Mouse (Mus musculus) erythroblast, adult 5-6 weeks (primary cell): ENCODE measurements around the gene Pgk1. TPM values are rescaled to one million over a fixed set of nuclear protein-coding genes. Genes with fewer than 3 reads are reported as not detected.
"Not testable (repeated sequence)": the region's sequence is repeated elsewhere in the genome, so short reads cannot be mapped to it uniquely, and the experiment has no call there.

Source experiments
- ATAC-seq: replicated peaks from 2 replicates; pipeline ENCODE4 v1.8.0; 2016; ENCODE audit warnings: moderate number of reproducible peaks, mild to moderate bottlenecking, moderate TSS enrichment, inconsistent platforms; ENCODE audit not compliant: poor library complexity, low FRiP score, severe bottlenecking
- total RNA-seq, 2 experiments: library from RNA; stranded (forward) in 1 of 2; stranded (reverse) in 1 of 2; fragments of 150-400 nt in 1 of 2; fragments of 200-764, 138-1000 nt in 1 of 2; gene quantifications; 2 replicates each; pipeline versions ENCODE4 v1.2.3 to v1.2.4; 2015 to 2017; ENCODE audit warnings: low replicate concordance in 2 of 2

Pgk1 gene
- total RNA-seq (2015; ENCODE audit: low replicate concordance) (75.0 and 90.3 TPM in 2 replicates), total RNA-seq (2017; ENCODE audit: low replicate concordance) (57.3 and 67.1 TPM in 2 replicates)

DNA sequence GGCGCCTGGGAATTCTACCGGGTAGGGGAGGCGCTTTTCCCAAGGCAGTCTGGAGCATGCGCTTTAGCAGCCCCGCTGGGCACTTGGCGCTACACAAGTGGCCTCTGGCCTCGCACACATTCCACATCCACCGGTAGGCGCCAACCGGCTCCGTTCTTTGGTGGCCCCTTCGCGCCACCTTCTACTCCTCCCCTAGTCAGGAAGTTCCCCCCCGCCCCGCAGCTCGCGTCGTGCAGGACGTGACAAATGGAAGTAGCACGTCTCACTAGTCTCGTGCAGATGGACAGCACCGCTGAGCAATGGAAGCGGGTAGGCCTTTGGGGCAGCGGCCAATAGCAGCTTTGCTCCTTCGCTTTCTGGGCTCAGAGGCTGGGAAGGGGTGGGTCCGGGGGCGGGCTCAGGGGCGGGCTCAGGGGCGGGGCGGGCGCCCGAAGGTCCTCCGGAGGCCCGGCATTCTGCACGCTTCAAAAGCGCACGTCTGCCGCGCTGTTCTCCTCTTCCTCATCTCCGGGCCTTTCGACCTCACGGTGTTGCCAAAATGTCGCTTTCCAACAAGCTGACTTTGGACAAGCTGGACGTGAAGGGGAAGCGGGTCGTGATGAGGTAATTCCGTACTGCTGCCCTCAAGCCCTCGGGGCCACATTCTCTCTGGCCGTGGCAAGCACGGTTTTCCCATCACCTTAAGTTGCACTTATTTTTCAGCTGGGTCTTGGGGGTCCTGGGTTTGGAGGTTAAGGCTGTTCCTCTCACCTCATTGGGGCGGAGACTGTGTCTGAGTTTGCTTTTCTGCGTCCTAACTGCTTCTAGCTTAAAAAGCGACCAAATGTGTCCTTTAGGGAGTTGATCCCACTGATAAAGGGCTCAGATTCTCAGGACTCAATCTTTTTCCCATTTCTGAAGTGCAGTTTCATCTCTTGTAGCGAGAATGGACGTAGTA, at the start of gene Pgk1:
Gene Pgk1 (plus strand): TSS at position 388 of the 937 bp plus-strand sequence.
- peak; percentile 100 for ATAC-seq

DNA sequence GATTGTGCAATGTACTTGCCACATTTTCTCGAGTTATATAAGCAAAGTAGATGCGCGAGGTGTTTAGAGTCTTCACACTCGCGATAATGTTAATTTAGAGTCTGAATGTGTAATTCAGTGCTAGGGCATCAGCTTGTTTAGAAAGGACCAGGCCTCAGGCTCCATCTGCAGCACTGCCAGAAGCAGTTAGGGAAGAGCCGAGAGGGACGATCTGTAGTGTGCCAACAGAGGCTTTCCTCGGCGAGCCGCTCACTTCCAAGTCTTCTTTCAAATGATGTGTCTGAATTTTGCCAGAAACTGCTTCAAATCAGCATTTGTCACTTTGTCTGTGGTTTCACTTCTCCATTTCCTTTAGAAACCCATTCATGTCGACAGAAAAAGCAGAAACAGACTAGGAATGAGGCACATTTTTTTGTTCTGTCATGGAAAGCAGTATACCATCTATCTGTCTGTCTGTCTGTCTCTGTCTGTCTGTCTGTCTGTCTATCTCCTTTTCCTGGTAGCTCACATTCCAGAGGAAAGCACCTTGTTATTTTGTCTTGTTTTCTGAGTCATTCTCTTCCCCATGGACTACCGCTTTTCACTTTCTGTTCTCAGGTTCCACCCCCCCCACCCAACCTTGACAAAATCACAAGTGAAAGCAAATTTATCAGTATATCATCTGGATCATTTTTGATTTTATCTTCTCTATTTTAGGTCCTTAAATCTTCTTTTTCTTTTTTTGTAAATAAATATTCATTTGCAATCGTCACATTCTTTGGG, 47.4 kb upstream of the Pgk1 start:
- no peak for ATAC-seq

DNA sequence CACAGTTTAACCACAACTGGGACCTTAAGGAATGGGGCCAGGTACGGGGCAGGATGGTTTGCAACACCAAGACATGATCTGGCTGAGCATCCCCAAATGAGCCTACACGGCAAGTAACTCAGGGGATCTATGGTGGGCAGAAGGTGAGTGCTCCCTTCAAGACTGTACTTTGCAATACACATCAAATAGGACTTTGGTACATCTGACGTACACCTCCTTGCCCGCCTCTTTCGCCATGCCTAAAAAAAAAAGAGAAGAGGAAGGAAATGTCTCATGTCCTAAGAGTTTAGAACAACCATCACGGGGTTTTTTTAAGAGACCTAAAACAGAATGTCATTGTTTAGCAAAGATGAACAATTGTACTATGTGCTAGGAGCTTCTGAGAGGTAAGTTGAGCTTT, 44.0 kb upstream of the Pgk1 start, which contains the start of gene Tlr13:
Gene Tlr13 (plus strand): TSS at position 269 of the 400 bp plus-strand sequence.
- no peak for ATAC-seq

DNA sequence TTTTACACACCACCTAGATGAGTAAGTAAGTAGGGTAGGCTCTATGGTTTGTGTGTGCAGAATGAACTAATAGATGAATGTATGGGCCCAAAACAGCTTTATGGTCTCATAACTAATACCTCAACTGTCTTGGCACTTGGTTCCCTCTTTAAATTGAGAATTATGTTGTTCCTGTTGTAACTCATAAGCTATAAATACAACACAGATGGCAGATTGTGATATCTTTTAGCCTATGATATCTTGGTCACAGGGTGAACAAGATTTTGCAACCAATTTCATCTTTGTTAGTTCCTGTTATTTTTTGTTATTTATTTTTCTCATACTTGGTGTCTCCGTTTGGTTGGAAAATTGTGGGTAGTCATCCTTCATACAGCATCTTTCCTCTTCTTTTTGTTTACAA, 38.7 kb upstream of the Pgk1 start:
- ATAC-seq, result no peak

DNA sequence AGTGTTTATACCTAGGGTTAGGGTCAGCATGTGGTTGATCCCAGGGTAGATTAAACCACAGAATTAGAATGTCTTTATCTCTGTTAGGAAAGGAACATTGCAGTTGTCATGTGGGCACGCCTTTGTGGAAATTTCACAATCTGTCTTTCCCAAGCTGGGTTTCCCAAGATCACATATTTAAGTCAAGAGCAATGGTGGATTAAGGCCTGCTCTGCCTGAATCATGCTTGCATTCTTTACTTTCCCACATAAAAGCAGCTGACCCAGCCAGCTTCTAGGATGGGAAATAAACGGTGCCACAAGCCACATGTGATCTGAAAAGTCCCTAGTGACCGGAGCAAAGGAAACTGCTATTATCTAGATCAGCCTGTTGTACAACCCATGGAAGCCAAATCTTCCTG, 37.4 kb upstream of the Pgk1 start:
- ATAC-seq, result no peak

DNA sequence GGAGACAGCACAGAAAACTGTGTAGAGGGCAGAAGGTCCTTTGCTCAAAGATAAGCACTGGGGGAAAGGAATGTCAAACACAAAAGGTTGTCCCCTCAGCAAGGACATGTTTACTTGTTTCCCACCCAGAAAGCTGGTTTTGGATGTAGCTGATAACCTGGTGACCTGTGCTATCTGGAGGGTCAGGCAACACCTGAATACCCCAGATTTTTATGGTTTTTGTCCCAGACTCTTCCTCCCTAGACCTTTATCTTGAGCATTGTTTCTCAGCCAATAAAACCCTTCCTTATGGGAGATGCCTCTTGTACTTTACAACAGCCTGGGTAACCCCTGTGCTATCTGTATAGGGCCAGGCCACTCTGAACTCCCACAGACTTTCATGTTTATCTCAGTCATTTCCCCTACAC, 32.7 kb upstream of the Pgk1 start:
- ATAC-seq, result no peak

DNA sequence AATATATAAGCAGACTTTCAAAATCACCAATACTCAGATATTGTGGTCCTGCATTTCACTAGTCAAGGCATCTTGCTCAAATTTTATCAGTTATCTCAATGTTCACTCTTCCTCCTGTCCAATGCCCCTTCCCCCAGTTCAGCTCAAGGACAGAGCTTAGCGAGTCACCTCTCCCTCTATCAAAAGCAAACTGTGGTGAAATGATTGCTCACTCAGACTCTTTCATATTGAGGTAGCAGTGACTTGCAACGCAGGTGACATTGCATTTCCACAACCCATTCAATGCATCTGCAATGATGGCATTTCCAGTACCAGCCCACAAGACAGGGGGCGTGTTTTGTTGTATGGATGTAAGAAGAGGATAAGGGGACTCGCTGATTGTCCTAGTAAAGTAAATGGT, 31.0 kb upstream of the Pgk1 start:
- ATAC-seq, result no peak

DNA sequence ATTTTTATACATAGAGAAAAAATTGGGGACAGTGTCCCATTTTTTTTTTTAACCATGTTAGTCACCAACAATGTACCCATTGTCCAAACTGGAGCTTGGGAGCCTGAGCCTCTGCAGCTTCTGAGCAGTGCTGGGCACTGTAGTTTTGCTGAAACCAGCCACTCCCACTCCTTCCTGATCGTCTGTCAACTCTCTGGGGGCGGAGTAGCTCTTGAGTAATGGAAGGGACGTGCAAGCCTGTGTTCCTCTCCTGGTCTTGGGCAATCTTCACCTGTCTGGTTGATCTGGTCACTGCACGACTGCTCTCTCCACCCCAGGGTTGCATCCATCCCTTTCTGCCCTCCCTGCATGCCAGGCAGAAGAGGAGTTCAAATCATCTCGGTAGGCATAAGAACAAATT, 22.9 kb upstream of the Pgk1 start:
- no peak for ATAC-seq

DNA sequence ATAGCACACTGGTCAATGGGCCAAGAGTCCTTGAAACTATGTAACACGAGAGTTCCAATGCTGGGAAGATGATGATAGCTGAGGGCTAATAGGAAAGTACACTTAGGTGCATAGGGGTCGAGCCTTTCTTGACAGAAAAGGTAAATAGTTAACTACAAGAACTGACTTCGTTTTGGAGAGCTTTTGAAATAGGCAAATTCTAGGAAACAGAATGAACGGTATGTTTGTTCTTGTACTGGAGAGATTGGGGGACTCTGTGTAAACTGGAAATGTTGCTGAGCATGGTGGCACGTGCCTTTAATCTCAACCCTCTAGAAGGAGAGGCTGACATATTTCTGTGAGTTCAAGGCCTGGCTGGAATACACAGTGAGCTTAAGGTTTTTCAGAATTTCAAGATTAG, 22.3 kb upstream of the Pgk1 start:
- ATAC-seq, result no peak

DNA sequence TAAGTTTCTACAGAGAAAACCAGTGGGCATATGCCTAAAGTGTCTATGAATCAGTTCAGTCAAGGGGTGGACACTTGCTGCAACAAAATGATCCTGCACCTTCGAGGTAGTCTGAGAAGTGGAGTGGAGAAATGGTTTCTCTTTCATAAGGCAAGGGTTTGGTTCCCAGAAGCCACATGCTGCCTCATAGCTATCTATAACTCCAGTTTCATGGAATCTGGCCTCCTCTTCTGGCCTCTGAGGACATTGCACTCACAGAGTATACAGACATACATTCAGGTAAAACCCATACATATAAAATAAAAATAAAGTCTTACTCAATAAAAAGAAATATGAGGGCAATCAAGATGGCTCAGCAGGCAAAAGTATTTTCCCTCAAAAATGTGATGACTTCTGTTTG, 21.8 kb upstream of the Pgk1 start:
- no peak for ATAC-seq

DNA sequence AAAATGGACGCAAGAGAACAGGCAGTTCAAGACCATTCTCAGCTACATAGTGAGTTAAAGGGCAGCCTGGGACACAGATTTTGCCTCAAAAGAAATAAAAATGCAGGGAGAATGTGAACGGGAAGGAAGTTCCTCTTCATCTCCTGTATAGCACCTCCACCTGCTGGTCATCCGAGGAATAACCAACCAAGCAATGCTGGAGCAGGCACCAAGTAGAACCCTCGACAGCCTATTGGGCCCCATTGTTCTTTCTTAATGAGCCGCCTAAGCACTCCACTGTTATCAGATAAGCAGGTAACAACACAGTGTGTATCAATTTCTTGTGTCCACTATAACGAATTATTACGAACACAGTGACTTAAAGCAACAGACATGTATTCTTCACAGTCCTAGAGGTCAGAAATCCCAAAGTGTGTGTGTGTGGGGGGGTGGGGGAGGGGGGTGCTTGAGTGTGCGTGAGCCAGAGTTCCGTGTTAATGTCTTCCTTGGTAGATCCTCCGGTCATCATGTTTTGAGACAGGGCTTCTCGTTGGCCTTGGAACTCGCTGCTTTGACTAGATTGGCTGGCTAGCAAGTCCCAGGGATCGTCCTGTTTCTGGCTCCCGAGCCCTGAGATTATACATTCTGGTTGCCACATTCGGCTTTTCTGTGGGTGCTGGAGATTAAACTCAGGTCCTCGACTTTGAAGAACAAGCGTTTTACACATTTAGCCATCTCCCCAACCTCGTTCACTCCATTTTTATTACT, 15.6 kb upstream of the Pgk1 start:
- peak; percentile 65; the same call in 1 of the 2 replicates for ATAC-seq

DNA sequence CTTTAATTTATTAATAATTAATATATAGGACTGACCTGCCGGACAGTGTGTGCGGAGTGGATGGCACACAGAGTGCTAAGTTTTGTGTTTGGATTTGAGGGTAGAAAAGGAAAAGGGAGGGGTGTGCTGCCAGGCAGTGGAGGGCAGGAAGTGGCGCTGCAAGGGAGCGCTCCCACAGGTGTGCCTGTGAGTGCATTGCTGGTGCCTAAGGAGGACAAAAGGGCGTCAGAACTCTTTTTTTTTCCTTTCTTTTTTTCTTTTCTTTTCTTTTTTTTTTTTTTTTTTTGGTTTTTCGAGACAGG, 15.1 kb upstream of the Pgk1 start:
- no peak for ATAC-seq

DNA sequence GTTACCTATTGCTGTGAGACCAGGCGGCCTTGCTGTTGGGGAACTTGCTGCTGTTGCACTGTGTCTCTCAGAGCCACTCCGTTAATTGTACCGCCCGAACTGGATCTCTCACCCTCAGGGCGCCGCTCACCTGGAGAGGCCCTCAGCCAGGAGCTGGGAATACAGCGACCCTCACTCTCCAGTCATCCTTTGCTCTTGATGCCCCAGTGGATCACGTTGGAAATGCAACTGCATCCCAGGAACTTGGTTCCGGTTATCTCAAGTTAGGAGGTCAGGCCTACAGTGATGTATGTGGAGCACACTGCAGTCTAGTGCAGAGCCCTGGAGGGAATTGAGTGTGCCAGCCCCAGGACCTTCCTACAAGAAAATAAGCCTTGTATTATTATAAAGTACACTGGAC, 10.6 kb upstream of the Pgk1 start:
- ATAC-seq, result no peak

DNA sequence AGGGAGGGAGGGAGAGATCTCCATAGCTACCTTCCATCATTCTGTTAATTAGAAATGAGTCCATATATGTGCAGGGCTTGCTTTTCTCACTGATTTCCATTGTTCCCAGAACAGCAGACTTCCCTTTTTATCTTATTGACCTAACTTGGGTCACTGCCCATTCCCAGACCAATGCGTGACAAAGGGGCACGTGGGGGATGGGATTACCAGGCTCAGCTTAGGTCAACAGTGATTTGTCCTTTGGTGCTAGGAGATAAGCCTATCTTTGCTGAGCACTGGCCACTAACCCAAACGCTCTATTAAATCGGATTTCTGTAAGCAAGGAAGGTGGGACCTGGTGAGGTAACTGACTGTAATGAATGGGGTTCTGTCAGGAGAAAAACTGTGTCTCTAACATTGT, 2.6 kb upstream of the Pgk1 start:
- ATAC-seq, result no peak

DNA sequence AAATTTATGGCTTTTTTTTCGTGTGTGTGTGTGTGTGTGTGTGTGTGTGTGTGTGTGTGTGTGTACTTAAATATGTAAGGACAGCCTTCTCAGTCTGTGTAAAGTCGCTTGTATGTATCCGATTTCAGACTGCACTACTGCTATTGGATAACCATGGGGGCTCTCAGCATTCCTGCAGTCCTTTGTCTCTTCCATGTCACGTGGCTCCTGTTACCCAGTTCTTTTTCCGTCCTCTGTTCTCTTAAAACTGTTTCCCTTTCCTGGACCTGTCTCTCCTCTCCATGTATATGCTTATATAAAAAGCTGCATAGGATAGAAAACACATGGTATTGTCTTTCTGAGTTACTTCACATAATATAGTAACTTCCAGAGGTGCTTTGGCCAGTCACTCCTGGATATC, 1.2 kb upstream of the Pgk1 start:
- ATAC-seq, result no peak

DNA sequence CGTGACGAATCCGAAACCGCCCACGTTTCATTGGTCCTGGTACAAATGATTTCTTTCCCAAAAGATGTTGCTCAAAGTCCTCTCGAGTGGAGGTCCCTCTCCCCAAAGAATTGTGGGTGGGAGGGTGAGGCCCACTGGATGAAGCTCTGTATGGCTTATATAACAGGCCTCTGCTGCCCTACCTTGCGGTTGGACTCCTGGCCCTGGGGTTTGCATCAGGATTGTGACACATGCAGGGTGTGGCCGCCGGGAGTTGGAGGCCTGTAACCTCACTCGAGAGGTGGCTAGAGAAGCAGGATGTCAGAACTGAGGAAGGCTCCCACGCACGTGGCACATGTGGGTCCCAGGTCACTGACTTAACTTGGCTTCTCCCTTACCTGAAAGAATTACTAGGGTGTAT, 837 bp downstream of the Pgk1 start:
- no peak for ATAC-seq

DNA sequence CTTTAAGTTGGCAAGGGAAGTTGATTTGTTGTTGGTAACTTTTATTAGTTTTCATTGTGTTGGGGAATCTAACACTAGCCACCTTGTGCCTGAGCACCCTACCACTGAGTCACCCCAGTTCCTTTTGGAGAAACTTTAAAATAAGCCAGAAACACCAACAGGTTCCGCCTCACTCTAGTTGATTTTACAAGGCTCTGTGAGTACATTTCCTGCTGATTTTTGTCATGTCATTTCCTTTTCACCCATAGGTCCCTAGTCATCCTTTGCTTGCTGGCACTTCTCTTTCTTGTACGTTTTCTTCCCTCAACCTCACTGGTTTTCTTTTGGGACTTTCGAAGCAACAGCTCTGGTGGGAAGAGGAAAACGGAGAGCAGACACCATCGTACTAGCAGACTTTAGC, 2.5 kb downstream of the Pgk1 start:
- ATAC-seq, result no peak

DNA sequence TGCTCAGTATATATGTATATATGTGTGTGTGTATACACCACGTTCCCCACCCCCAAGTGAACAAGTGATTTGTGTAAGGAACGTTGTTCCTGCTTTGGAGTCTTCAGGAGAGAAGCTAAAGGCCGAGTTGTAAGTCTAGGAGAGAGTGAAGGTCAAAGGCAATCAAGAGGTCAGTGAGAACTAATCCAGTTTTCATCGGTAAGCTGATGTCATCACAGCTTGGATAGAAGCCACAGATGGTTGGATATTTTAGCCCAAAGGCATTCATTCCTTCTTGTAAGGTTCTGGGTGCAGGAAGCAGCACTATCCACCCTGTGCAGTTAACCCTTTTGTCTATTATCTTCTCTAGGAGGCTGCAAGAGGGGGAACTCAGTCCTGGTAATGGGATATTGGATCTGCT, 3.2 kb downstream of the Pgk1 start:
- no peak for ATAC-seq

DNA sequence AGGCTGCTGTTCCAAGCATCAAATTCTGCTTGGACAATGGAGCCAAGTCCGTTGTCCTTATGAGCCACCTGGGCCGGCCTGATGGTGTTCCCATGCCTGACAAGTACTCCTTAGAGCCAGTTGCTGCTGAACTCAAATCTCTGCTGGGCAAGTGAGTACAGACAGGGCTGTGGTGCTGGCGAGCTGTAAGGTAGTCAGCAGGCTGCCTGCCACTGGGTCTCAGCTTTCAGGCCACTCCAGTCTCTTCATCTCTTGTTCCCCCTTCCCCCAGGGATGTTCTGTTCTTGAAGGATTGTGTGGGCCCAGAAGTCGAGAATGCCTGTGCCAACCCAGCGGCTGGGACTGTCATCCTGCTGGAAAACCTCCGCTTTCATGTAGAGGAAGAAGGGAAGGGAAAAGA, 7.5 kb downstream of the Pgk1 start:
- not testable (repeated sequence) for ATAC-seq

DNA sequence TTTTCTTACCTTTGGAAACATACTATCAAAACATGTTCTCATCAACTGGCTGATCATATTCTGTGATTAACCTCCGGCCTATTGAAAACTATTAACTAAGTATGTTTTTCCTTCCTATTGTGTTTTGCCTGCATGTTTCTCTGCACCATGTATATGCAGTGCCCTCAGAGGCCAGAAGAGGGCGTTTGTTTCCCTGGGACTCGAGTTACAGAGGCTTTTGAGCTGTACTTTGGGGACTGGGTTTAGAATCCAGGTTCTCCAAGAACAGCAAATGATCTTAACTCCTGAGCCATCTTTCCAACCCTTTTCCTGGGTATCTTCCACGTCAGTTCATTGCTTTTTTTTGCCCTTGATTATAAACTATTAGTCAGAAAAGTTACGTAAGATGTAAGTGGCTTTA, 10.4 kb downstream of the Pgk1 start:
- no peak for ATAC-seq
